Mouse (Mus musculus) G1E (cell line): ENCODE measurements around the gene Nf2.

Experiments
- CTCF ChIP-seq: IDR thresholded peaks from 2 replicates; pipeline ENCODE4 v1.5.1; 2012; ENCODE audit warnings: low read depth, low read length, inconsistent platforms, mixed read lengths
- GATA1 ChIP-seq: IDR thresholded peaks from 2 replicates; pipeline ENCODE4 v1.6.1; 2012; ENCODE audit warnings: borderline replicate concordance, low read length, inconsistent platforms, mixed read lengths
- GATA2 ChIP-seq: IDR thresholded peaks from 2 replicates; pipeline ENCODE4 v1.6.1; 2012; ENCODE audit warnings: low read depth, low read length, inconsistent platforms, borderline replicate concordance
- POLR2AphosphoS5 ChIP-seq: IDR thresholded peaks from 2 replicates; pipeline ENCODE4 v1.6.1; 2012; ENCODE audit warnings: low read depth, low read length, inconsistent platforms; ENCODE audit not compliant: insufficient replicate concordance
- TAL1 ChIP-seq: conservative IDR thresholded peaks from 2 replicates; pipeline ENCODE4 v1.6.1; 2012; ENCODE audit warnings: low read depth, low read length, inconsistent platforms, mixed read lengths

- TF ChIP-seq GATA1 (no peak), TAL1 (no peak), POLR2AphosphoS5 (no peak), CTCF (no peak), GATA2 (no peak)
These were observed 117.6 kb downstream of the Nf2 start for GRCm38 (mm10) chr11:4731781-4732180.
